Mouse (Mus musculus): Measurements from ENCODE around the gene Syngap1.
"Not testable (repeated sequence)": the region's sequence is repeated elsewhere in the genome, so short reads cannot be mapped to it uniquely, and the experiment has no call there.

Gene Syngap1

DNA sequence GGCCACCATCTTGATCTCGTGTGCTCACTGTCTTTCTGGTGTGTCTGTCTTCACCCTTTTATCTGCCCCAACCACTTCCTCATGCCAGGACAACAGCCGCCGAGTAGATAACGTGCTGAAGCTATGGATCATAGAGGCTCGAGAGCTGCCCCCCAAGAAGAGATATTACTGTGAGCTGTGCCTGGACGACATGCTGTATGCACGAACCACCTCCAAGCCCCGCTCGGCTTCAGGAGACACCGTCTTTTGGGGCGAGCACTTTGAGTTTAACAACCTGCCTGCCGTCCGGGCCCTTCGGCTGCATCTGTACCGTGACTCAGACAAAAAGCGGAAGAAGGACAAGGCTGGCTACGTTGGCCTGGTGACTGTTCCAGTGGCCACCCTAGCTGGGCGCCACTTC, 15.8 kb downstream of the Syngap1 start:
- DNase-seq: peak; percentile 80

- DNase-seq: no peak
These were observed 16.8 kb downstream of the Syngap1 start for GRCm38 (mm10) chr17:26957872-26958271.

DNA sequence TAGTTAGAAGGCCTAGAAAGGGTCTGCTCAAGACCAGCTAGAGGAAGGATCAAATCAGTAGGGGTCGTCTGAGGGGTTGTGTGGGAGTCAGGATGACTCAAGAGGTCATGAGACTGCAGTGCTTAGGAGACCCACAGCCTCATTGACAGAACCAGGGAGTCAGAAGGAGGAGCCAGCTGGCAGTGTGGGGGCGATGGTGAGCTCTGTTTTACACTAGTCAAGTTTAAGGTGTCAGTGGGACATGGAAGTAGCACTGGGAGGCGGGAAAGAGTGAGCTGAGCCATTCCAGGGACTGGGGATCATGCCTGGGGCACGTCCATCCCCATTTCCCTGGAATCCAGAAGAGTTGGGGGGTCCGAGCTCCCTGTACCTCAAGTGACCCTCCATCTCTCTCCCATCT, 17.8 kb downstream of the Syngap1 start:
- no peak for DNase-seq

- DNase-seq: no peak
These were observed 18.8 kb downstream of the Syngap1 start for GRCm38 (mm10) chr17:26959815-26960214.

- DNase-seq: no peak
These were observed 20.7 kb downstream of the Syngap1 start for GRCm38 (mm10) chr17:26961572-26962240.

GRCm38 (mm10) chr17:26966993-26967392, 25.9 kb downstream of the Syngap1 start:
- DNase-seq: no peak

GRCm38 (mm10) chr17:26967477-26967876, 26.4 kb downstream of the Syngap1 start:
- DNase-seq: no peak

DNA sequence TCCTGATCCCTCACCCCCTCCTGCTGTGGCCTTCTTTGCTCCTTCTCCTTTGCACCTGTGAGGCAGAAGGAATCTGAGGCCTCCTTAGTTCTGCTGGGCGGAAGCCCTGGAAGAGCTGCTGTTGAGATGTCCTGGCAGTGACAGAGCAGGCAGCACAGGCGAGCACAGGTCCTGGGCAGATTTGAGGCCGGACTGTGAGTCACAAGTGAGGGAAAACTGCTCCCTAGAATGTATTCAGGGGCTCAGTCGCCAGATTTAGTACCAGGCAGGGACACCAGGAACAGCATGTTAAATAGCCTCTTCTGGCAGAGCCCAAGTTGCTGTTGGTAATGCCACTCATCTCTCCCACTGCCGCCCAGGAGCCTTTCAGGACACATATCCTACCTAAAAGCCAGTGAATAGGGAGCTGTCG, 27.2 kb downstream of the Syngap1 start:
- DNase-seq: no peak

- no peak for DNase-seq
These were observed 28.2 kb downstream of the Syngap1 start for GRCm38 (mm10) chr17:26969257-26969656.

- no peak for DNase-seq
These were observed 29.2 kb downstream of the Syngap1 start for GRCm38 (mm10) chr17:26970221-26970620.

- no peak for DNase-seq
These were observed 30.3 kb downstream of the Syngap1 start for GRCm38 (mm10) chr17:26971247-26971905.

GRCm38 (mm10) chr17:26972107-26972506, 31.1 kb downstream of the Syngap1 start:
- DNase-seq: no peak

DNA sequence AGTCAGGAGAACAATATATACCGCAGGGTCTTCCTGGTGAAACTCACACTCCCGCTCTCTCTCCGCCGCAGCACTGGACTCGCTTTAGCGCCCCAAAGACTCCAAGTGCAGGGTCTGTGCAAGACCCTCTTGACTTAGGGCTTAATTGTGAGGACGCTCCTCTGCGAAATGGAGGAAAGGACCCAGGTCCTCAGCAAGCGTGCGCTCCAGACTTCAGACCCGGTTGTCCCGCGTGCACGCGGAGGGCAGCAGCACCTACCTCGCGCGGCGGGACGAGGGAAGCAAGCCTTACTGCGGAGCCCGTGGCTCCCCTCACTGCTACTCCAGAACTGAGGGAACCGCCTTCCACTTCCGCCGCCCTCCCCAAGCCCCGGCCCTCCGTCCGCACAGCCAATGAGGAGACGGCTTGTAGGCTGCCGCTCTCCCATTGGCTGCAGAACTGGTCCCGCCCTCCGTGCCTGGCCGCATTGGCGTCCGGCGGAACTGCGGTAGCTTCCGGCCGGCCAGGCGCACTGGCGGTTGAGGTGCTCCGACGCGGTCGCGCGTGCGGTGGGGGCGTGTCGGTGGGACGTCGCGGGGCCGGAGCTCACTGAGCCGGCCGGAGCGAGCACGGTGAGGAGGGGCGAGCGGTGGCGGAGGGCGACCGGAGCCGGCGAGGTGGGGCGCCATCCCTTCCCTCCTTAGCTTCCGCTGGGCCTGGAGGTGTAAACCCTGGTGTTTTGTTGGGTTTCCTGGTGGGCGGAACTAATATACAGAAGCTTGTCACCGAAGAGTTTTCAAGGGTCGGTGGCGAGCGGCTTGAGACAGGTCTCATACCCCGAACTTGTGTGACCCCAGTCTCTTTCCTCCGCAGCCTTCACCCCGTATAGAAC, 31.9 kb downstream of the Syngap1 start, which contains the start of gene Zbtb9:
TSS of gene Zbtb9 (plus strand) at position 465 of the 872 bp plus-strand sequence.
- DNase-seq: peak; percentile 98

DNA sequence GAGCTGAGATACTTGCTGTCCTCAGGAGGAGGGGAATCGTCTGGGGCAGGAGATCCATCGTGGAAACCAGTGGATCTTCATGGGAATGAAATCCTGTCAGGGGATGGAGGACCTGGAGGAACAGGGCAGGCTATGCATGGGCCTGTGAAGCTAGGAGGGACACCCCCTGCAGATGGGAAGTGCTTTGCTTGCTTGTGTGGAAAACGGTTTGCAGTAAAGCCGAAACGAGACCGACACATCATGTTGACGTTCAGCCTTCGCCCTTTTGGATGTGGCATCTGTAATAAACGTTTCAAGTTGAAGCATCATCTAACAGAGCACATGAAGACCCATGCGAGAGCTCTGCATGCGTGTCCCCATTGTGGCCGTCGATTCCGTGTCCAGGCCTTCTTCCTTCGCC, 33.5 kb downstream of the Syngap1 start:
- no peak for DNase-seq

- DNase-seq: no peak
These were observed 34.4 kb downstream of the Syngap1 start for GRCm38 (mm10) chr17:26975415-26975814.

DNA sequence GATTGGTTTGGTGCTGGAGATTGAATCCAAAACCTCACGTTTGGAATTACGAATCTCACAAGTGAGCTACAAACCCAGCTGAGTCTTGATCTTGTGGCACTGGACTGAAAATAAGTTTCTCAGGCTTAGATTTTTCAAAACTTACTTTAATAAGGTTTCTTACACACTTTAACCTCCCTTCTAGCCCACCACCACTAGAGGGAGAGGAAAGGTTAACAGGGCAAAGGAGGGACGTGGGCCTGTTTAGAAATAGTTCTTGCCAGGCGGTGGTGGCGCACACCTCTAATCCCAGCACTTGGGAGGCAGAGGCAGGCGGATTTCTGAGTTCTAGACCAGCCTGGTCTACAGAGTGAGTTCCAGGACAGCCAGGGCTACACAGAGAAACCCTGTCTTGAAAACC, 36.3 kb downstream of the Syngap1 start:
- not testable (repeated sequence) for DNase-seq

GRCm38 (mm10) chr17:26979426-26979825, 38.4 kb downstream of the Syngap1 start:
- no peak for DNase-seq

DNA sequence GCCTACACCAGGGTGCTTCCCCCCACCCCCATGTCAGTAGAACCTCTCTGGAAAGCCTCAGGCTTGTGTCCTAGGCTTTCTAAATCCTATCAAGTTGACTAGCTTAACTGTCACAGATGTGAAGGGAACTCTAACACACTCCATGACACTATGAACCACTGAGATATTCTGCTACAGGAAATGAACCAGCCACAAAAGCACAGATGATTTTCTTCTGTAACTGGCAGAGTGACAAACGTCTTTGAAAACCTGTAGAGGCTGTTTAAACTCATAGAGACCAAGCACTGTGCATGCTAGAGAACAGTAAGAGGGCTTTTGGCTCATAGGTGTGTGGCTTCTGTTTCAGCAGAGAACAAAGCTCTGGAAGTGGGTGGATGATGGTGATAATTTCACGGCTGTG, 40.0 kb downstream of the Syngap1 start:
- DNase-seq: no peak

- DNase-seq: no peak
These were observed 42.3 kb downstream of the Syngap1 start for GRCm38 (mm10) chr17:26983382-26983781.

DNA sequence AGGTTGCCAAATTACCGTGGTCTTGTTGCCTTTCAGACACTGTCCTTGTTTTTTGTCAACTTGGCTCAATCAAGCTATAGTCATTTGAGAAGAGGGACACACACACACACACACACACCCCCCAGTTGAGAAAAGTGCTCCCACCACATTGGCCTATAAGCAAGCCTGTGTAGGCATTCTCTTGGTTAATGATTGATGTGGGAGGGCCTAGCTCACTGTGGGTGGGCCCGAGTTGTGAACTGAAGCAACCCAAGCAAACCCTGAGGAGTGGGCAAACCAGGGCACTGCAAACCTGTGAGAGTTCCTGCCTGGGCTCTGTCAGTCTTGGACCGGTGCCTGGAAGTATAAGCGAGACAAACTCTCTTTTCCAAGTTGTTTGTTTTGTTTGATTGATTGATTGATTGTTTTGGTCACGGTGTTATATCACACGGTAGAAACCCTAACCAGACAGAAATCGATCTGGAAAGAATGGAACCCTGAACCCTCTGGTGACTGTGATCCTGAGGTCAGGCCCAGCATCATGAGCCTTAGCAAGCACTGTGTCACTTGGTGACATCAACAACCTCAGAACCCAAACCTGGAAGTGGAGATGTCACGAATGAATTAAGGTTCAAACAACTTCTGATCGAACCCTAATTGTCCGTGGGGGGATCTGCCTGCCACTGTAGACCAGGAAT, 44.6 kb downstream of the Syngap1 start:
- DNase-seq: no peak

DNA sequence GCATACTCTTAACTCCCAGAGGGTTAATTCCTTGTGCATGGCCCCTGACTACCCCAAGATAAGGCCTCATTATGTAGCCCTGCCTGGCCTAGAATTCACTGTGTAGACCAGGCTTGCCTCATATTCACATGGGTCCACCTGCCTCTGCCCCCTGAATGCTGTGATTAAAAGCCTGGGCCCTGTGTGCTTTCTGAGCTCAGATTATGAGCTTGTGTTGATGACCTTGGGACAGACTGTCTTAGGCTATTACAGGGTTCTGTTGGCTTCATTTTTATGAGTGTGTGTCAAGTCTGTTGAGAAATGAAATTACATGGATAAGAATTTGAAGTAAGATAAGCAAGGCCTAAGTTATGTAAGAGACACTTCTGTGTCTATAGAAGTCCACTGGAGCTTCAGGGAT, 49.5 kb downstream of the Syngap1 start:
- no peak for DNase-seq

DNA sequence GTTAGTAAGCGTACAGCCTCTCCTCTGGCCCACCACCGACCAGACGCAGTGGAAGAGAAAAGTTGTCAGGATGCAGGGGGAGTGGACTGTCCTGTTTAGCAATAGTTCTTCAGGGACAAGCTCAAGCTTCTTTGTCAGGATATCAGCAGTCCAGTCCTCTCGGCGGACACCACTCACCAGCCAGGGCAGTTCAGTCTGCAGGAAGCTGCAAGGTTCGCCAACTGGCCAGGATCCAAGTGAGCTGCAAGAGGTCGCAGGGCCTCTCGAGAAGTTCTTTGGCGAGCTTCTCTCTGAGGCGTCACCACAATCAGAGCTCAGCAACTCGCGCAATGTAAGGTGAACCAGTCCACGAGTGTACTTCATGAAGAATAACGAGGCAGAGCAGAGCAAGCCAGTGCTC, 53.4 kb downstream of the Syngap1 start:
- DNase-seq: peak; percentile 41

DNA sequence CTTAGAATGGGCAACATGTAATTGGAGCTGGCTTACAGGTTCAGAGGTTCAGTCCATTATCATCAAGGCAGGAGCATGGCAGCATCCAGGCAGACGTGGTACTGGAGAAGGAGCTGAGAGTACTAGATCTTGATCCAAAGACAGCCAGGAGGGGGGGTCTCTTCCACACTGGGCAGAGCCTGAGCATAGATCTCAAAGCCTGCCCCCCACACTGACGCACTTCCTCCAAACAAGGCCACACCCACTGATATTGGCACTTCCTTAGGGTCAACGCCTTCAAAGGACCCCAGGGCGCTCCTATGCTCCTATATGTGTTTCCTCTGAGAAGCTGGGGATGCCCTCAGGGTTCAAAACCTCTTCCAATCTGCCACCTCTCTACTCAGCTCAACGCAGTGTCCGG, 54.0 kb downstream of the Syngap1 start:
- no peak for DNase-seq

Measured in liver (tissue).